14 mouse cellular contexts compared by ENCODE assay signal in the genomic region with DNA sequence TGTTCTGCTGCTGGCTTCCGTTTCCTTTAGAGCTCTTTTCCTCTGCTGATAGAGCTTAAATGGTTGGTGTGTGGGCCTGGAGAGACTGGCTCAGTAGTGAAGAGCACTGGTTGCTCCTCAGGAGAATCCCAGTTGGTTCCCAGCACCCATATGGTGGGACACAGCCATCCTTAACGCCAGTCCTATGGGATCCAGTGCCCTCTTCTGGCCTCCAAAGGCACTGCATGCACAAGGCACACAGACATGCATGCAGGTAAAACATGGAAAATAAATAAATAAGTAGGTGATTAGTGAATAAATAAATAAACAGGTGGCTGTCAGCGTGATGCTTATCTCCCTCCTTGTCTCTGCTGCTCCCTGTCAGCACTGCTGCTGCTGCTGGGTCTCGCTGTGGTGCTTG. TPM values are rescaled to one million over a fixed set of nuclear protein-coding genes. Genes with fewer than 3 reads are reported as not detected.
DNase-seq lines count a peak whose midpoint lies in the region; ATAC-seq and TF ChIP-seq lines count a peak whose summit lies in the region.
"Had no signal": no experiment of that assay in that cellular context is flagged by ENCODE, and none has a peak within 500 bp of the region (broad histone marks: within the 10 kb centered on the region; RNA-seq: fewer than 3 reads in every experiment).

No protein-coding gene starts in this region.

- no peak overlapping the region for H3K4me3 ChIP-seq in gastrocnemius, adult 2 months
- H3K4me3 ChIP-seq in liver, postnatal 0 days (ENCODE audit: low read depth, low read length): no peak overlapping the region
- no peak overlapping the region for H3K4me3 ChIP-seq in embryonic fibroblast, embryonic 13.5 days (ENCODE audit: insufficient read depth, low read length)
- H3K4me3 ChIP-seq: forebrain, embryonic 13.5 days; liver, embryonic 15.5 days; neural tube, embryonic 13.5 days had no signal

- no peak for TF ChIP-seq POLR2A in embryonic fibroblast, embryonic 13.5 days (IDR thresholded peaks at IDR 0.05; ENCODE audit: low read depth, low read length)

- TF ChIP-seq CTCF in gastrocnemius, adult 2 months (IDR thresholded peaks at IDR 0.05): peak; percentile 41
- TF ChIP-seq CTCF in liver, postnatal 0 days (IDR thresholded peaks at IDR 0.05; ENCODE audit: low read depth): peak; percentile 38
- TF ChIP-seq CTCF in embryonic fibroblast, embryonic 13.5 days (IDR thresholded peaks at IDR 0.05; ENCODE audit: borderline replicate concordance, insufficient read depth, low read length): peak; percentile 46; the same call in 1 of the 2 replicates

- H3K9me3 ChIP-seq in liver, postnatal 0 days (ENCODE audit: low read length): no peaks in the 10 kb centered on the region
- H3K9me3 ChIP-seq: liver, embryonic 15.5 days; neural tube, embryonic 13.5 days had no signal

- H3K27me3 ChIP-seq in liver, postnatal 0 days (ENCODE audit: insufficient read depth, low read length): no peaks in the 10 kb centered on the region
- H3K27me3 ChIP-seq: forebrain, embryonic 13.5 days; liver, embryonic 15.5 days; neural tube, embryonic 13.5 days had no signal

- no peak for TF ChIP-seq EP300 in liver, postnatal 0 days (IDR thresholded peaks at IDR 0.05; ENCODE audit: low read depth)

- H3K4me1 ChIP-seq in liver, postnatal 0 days (ENCODE audit: insufficient read depth): 0 out of 2 replicates have a peak, but pooled peaks cover 2% of the 10 kb centered on the region
- H3K4me1 ChIP-seq in embryonic fibroblast, embryonic 13.5 days (ENCODE audit: control insufficient read depth, insufficient read depth, low read length): no peaks in the 10 kb centered on the region
- H3K4me1 ChIP-seq: forebrain, embryonic 13.5 days; neural tube, embryonic 13.5 days had no signal

- H3K36me3 ChIP-seq in liver, postnatal 0 days (replicated peaks; ENCODE audit: insufficient read depth, low read length): peaks cover 59% of the 10 kb centered on the region

- 78% methylated on average over 4 of the region's 4 CpGs for WGBS in liver, postnatal 0 days (ENCODE audit: insufficient replicate concordance)

- H3K9ac ChIP-seq in liver, postnatal 0 days (replicated peaks): no peak overlapping the region
- H3K9ac ChIP-seq: forebrain, embryonic 13.5 days; liver, embryonic 15.5 days; neural tube, embryonic 13.5 days had no signal

- no peak for DNase-seq in gastrocnemius, adult 2 months
- no peak for DNase-seq in gastrocnemius, adult 8-10 months (ENCODE audit: low spot score in 2 of 2)
- DNase-seq in liver, postnatal 0 days: no peak
- DNase-seq in liver (no peak), ES-CJ7 (ENCODE audit: low read depth, low spot score) (peak; percentile 64), adipocyte (ENCODE audit: low spot score) (no peak)
- DNase-seq: heart, postnatal 36 days; midbrain, embryonic 14.5 days; right cerebral cortex, postnatal 25 days had no signal

- no peak overlapping the region for H3K27ac ChIP-seq in gastrocnemius, adult 2 months
- no peak overlapping the region for H3K27ac ChIP-seq in liver, postnatal 0 days (ENCODE audit: low read depth)
- no peak overlapping the region for H3K27ac ChIP-seq in embryonic fibroblast, embryonic 13.5 days (ENCODE audit: insufficient read depth, low read length)
- H3K27ac ChIP-seq: forebrain, embryonic 13.5 days; liver, embryonic 15.5 days; neural tube, embryonic 13.5 days had no signal

- H3K4me2 ChIP-seq in liver, postnatal 0 days (ENCODE audit: low read depth, low read length): no peak overlapping the region
- H3K4me2 ChIP-seq: forebrain, embryonic 13.5 days; liver, embryonic 15.5 days; neural tube, embryonic 13.5 days had no signal

- no peak for ATAC-seq in liver, postnatal 0 days
- ATAC-seq in cerebellum, adult (ENCODE audit: insufficient number of reproducible peaks, low FRiP score, low TSS enrichment): no peak
- ATAC-seq: forebrain, embryonic 13.5 days had no signal

- intact Hi-C loops in gastrocnemius, adult 2 months (cut with DNase I): no loop called here

RNA-seq across cellular contexts. Expression of gene Smim26, which starts 5.1 kb away (rescaled TPM):
- 10 to 100 TPM; 76.4 to 95.3 TPM for total RNA-seq in gastrocnemius, adult 2 months (2021)
- total RNA-seq in gastrocnemius, adult 8-10 months (2022): 100 to 1,000 TPM in 2 of 4 experiments, 10 to 100 TPM in 2; 94.1 to 102 (median 99.2) TPM
- polyA plus RNA-seq in liver, postnatal 0 days (2015; fragmentation: Nextera tagmentation; extraction: Ambion mirVana): 35.6 and 39.6 TPM in 2 replicates
- polyA plus RNA-seq in embryonic fibroblast, embryonic 13.5 days (2011; ENCODE audit: insufficient read length, low read depth, missing spikeins): 19.0 and 26.1 TPM in 2 replicates

RNA-seq across cellular contexts. Expression of gene Dtd1, which starts 11.0 kb away (rescaled TPM):
- 10 to 100 TPM; 11.6 to 12.4 TPM for total RNA-seq in gastrocnemius, adult 2 months (2021)
- 10 to 100 TPM; 13.1 to 16.1 (median 15.2) TPM for total RNA-seq in gastrocnemius, adult 8-10 months (2022)
- 16.5 and 17.1 TPM in 2 replicates for polyA plus RNA-seq in liver, postnatal 0 days (2015; fragmentation: Nextera tagmentation; extraction: Ambion mirVana)
- 10.4 and 14.9 TPM in 2 replicates for polyA plus RNA-seq in embryonic fibroblast, embryonic 13.5 days (2011; ENCODE audit: insufficient read length, low read depth, missing spikeins)

RNA-seq across cellular contexts. Expression of gene Sec23b, which starts 32.7 kb away (rescaled TPM):
- total RNA-seq in gastrocnemius, adult 2 months (2021): 10 to 100 TPM; 11.4 to 12.5 TPM
- 10 to 100 TPM in 3 of 4 experiments, 1 to 10 TPM in 1; 10.0 to 15.2 (median 11.8) TPM for total RNA-seq in gastrocnemius, adult 8-10 months (2022)
- 29.4 and 30.9 TPM in 2 replicates for polyA plus RNA-seq in liver, postnatal 0 days (2015; fragmentation: Nextera tagmentation; extraction: Ambion mirVana)
- polyA plus RNA-seq in embryonic fibroblast, embryonic 13.5 days (2011; ENCODE audit: insufficient read length, low read depth, missing spikeins): 65.8 and 70.0 TPM in 2 replicates

RNA-seq across cellular contexts. Expression of gene Rbbp9, which starts 38.1 kb away (rescaled TPM):
- 1 to 10 TPM; 5.5 to 5.7 TPM for total RNA-seq in gastrocnemius, adult 2 months (2021)
- total RNA-seq in gastrocnemius, adult 8-10 months (2022): 1 to 10 TPM; 3.9 to 7.2 (median 5.0) TPM
- 10.0 and 11.3 TPM in 2 replicates for polyA plus RNA-seq in liver, postnatal 0 days (2015; fragmentation: Nextera tagmentation; extraction: Ambion mirVana)
- 25.4 and 33.6 TPM in 2 replicates for polyA plus RNA-seq in embryonic fibroblast, embryonic 13.5 days (2011; ENCODE audit: insufficient read length, low read depth, missing spikeins)
